Mouse (Mus musculus): ENCODE measurements around the gene 2900026A02Rik.

DNA sequence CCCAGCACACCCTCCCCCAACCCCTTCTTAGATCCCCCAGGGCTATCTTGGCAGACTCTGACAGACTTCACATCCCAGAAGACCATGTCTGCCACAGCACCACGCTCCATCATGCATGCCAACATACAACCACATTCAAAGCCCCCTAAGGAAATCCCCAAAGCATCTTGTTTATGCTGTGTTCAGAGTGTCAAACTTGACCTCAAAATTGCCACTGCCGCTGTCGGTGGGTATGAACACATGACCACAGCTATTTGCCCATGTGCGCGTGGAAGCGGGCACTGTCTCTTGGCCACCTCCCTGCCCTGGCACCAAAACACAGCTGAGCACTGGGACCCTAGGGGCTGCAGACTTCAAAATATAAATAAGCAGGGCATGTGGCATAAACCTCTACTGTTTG lies 59.5 kb downstream of the 2900026A02Rik start:
- TF ChIP-seq CTCF (IDR thresholded peaks at IDR 0.05): no peak
- TF ChIP-seq POLR2A (IDR thresholded peaks at IDR 0.05; ENCODE audit: insufficient read depth, low read depth, low read length): no peak

Measured in heart, adult 2 months (tissue).